Mouse (Mus musculus) stomach, postnatal 0 days (tissue): ENCODE data around the gene Cobl.

ENCODE experiments used
- CTCF ChIP-seq: IDR thresholded peaks from 2 replicates; pipeline ENCODE4 v1.5.1; 2016; ENCODE audit warnings: antibody characterized with exemption, low read depth, mild to moderate bottlenecking, moderate library complexity
- EP300 ChIP-seq: optimal IDR thresholded peaks from 2 replicates; pipeline ENCODE3; 2016; ENCODE audit warnings: antibody characterized with exemption

DNA sequence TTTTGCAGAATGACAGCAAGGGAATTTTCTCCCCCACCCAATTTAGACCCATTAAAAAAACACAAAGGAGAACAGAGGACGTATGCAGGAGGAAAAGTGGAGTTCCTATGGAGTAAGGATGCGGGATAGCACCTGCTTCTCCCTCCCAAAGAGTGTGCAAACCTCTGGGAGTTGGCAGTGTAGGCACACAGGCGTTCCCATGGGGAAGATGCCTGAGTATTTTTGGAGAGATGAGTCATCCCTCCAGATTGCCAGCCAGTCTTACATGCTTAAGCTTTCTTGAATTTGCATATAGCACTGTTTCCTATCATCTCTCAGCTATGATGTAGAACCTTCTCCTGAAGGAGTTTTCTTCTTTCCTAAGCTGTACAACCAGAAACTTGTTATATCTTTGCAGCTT lies 70.6 kb downstream of the Cobl start:
- no peak for TF ChIP-seq EP300
- TF ChIP-seq CTCF: no peak
